In genomic region chr1:77748483-77749465, GRCm38 (mm10) we compare ENCODE assay signal across 11 mouse cellular contexts.
DNase-seq lines count a peak whose midpoint lies in the region; ATAC-seq lines count a peak whose summit lies in the region.
"Had no signal": no experiment of that assay in that cellular context is flagged by ENCODE, and none has a peak within 500 bp of the region (broad histone marks: within the 10 kb centered on the region; RNA-seq: fewer than 3 reads in every experiment).

No protein-coding gene starts in this region.

- H3K4me3 ChIP-seq in hindbrain, embryonic 12.5 days = no peak overlapping the region
- no peak overlapping the region for H3K4me3 ChIP-seq in hindbrain, embryonic 10.5 days
- H3K4me3 ChIP-seq in kidney, embryonic 16.5 days (ENCODE audit: low read length) = no peak overlapping the region
- H3K4me3 ChIP-seq: embryonic facial prominence, embryonic 15.5 days had no signal

- no peaks in the 10 kb centered on the region for H3K9me3 ChIP-seq in hindbrain, embryonic 12.5 days (replicated peaks)
- H3K9me3 ChIP-seq in hindbrain, embryonic 10.5 days = no peaks in the 10 kb centered on the region
- no peaks in the 10 kb centered on the region for H3K9me3 ChIP-seq in kidney, embryonic 16.5 days (ENCODE audit: low read length)
- H3K9me3 ChIP-seq: embryonic facial prominence, embryonic 15.5 days had no signal

- H3K27me3 ChIP-seq in hindbrain, embryonic 12.5 days = no peaks in the 10 kb centered on the region
- H3K27me3 ChIP-seq in hindbrain, embryonic 10.5 days (ENCODE audit: insufficient read depth, poor library complexity, severe bottlenecking) = no peaks in the 10 kb centered on the region
- H3K27me3 ChIP-seq in kidney, embryonic 16.5 days (ENCODE audit: insufficient read depth, low read length) = no peaks in the 10 kb centered on the region
- H3K27me3 ChIP-seq: embryonic facial prominence, embryonic 15.5 days had no signal

- H3K4me2 ChIP-seq in hindbrain, embryonic 12.5 days (replicated peaks) = no peak overlapping the region
- H3K4me2 ChIP-seq in kidney, embryonic 16.5 days (replicated peaks; ENCODE audit: low read depth, low read length) = no peak overlapping the region
- H3K4me2 ChIP-seq: embryonic facial prominence, embryonic 15.5 days had no signal

- no peaks in the 10 kb centered on the region for H3K36me3 ChIP-seq in hindbrain, embryonic 12.5 days
- H3K36me3 ChIP-seq in hindbrain, embryonic 10.5 days = no peaks in the 10 kb centered on the region
- no peaks in the 10 kb centered on the region for H3K36me3 ChIP-seq in kidney, embryonic 16.5 days (ENCODE audit: insufficient read depth, low read length)
- H3K36me3 ChIP-seq: embryonic facial prominence, embryonic 15.5 days had no signal

- no peak overlapping the region for H3K9ac ChIP-seq in hindbrain, embryonic 12.5 days
- H3K9ac ChIP-seq in kidney, embryonic 16.5 days (replicated peaks; ENCODE audit: low read length) = no peak overlapping the region
- H3K9ac ChIP-seq: embryonic facial prominence, embryonic 15.5 days had no signal

- no peak for DNase-seq in hindbrain, embryonic 10.5 days (ENCODE audit: low spot score)
- DNase-seq in 3T3-L1 (ENCODE audit: low read depth, low spot score) (peak; percentile 56), adipocyte (ENCODE audit: low spot score) (no peak)
- DNase-seq in adrenal gland, postnatal 14 days = peak; percentile 56
- no peak for DNase-seq in gastrocnemius, adult 18-20 months (ENCODE audit: low spot score)
- no peak for DNase-seq in gastrocnemius, postnatal 25 days
- DNase-seq: heart, postnatal 10 days; layer of hippocampus, adult 9-11 months had no signal

- WGBS in hindbrain, embryonic 12.5 days = 48% methylated on average over 2 of the region's 2 CpGs
- 66% methylated on average over 2 of the region's 2 CpGs for WGBS in hindbrain, embryonic 10.5 days
- WGBS in kidney, embryonic 16.5 days = 26% methylated on average over 2 of the region's 2 CpGs

- H3K4me1 ChIP-seq in hindbrain, embryonic 12.5 days = peaks cover 5% of the 10 kb centered on the region; the same call in 1 of the 2 replicates
- H3K4me1 ChIP-seq in hindbrain, embryonic 10.5 days (replicated peaks) = 0 out of 2 replicates have a peak, but pooled peaks cover 2% of the 10 kb centered on the region
- peaks cover 10% of the 10 kb centered on the region; the same call in 1 of the 2 replicates for H3K4me1 ChIP-seq in kidney, embryonic 16.5 days (ENCODE audit: insufficient read depth, low read length)

- ATAC-seq in hindbrain, embryonic 12.5 days (ENCODE audit: low FRiP score) = no peak
- ATAC-seq in kidney, embryonic 16.5 days (ENCODE audit: low FRiP score, low TSS enrichment) = peak; percentile 77

- H3K27ac ChIP-seq in hindbrain, embryonic 12.5 days = 0 out of 2 replicates have a peak overlapping the region, but pooled peaks have one; percentile 17
- no peak overlapping the region for H3K27ac ChIP-seq in hindbrain, embryonic 10.5 days
- peak overlapping the region; percentile 47; the same call in 1 of the 2 replicates for H3K27ac ChIP-seq in kidney, embryonic 16.5 days (ENCODE audit: low read length)
- H3K27ac ChIP-seq: embryonic facial prominence, embryonic 15.5 days had no signal

Comparison
In these comparisons a context has a peak if more than half of its experiments do, and no peak if none do; other contexts are left out.
1. DNase-seq: peak in 3T3-L1 (single experiment) and adrenal gland, postnatal 14 days (single experiment); none in hindbrain, embryonic 10.5 days (single experiment), gastrocnemius, adult 18-20 months (single experiment), adipocyte (single experiment) and gastrocnemius, postnatal 25 days (single experiment).